ENCODE assay signal across 15 mouse cellular contexts in the genomic region with DNA sequence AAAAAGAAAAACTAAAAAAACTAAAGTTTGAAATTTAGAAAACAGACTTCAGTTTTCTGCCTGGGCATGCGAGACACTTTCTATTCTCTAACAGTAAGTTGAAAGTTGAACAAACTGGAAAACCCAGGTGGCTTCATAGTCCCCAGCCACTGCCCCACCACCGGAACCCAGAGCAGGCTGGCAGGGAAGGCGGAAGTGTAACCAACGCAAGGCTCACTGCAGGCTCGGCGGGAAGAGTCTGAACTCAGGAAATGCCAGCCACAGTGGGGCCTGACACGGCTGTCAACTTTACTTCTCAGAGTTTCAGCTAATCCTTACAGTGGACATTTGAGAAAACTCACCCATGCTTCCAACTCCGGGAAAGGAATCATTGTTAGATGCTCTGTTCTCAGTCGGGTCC.
A peak's percentile ranks its signal among the peaks of the same experiment; 100 is the strongest.
DNase-seq lines count a peak whose midpoint lies in the region; ATAC-seq lines count a peak whose summit lies in the region.
"Had no signal": no experiment of that assay in that cellular context is flagged by ENCODE, and none has a peak within 500 bp of the region (broad histone marks: within the 10 kb centered on the region; RNA-seq: fewer than 3 reads in every experiment).

No protein-coding gene starts in this region.

- H3K9me3 ChIP-seq in heart, embryonic 16.5 days (replicated peaks; ENCODE audit: control insufficient read depth, low read length) = peaks cover 7% of the 10 kb centered on the region
- 0 out of 2 replicates have a peak, but pooled peaks cover 5% of the 10 kb centered on the region for H3K9me3 ChIP-seq in midbrain, embryonic 10.5 days (replicated peaks)
- H3K9me3 ChIP-seq: embryonic facial prominence, embryonic 13.5 days; limb, embryonic 10.5 days had no signal

- H3K4me2 ChIP-seq in heart, embryonic 16.5 days (ENCODE audit: low read depth, low read length) = no peak overlapping the region
- H3K4me2 ChIP-seq: embryonic facial prominence, embryonic 13.5 days; lung, embryonic 14.5 days had no signal

- no peaks in the 10 kb centered on the region for H3K27me3 ChIP-seq in heart, embryonic 16.5 days (ENCODE audit: control insufficient read depth, insufficient read depth, low read length)
- no peaks in the 10 kb centered on the region for H3K27me3 ChIP-seq in midbrain, embryonic 10.5 days (ENCODE audit: low read depth, poor library complexity, severe bottlenecking)
- H3K27me3 ChIP-seq: embryonic facial prominence, embryonic 13.5 days had no signal

- 0 out of 2 replicates have a peak, but pooled peaks have one; percentile 46 for ATAC-seq in heart, embryonic 16.5 days (replicated peaks; ENCODE audit: extremely low read depth, insufficient read depth, low FRiP score)
- peak; percentile 65; the same call in 1 of the 2 replicates for ATAC-seq in megakaryocyte-erythroid progenitor cell, adult 5-6 weeks (replicated peaks; ENCODE audit: low FRiP score, low TSS enrichment, poor library complexity, severe bottlenecking)
- ATAC-seq: forebrain, embryonic 16.5 days; intestine, postnatal 0 days; midbrain, embryonic 16.5 days had no signal

- no peaks in the 10 kb centered on the region for H3K36me3 ChIP-seq in heart, embryonic 16.5 days (ENCODE audit: control insufficient read depth, insufficient read depth)
- no peaks in the 10 kb centered on the region for H3K36me3 ChIP-seq in midbrain, embryonic 10.5 days
- H3K36me3 ChIP-seq: embryonic facial prominence, embryonic 13.5 days; limb, embryonic 10.5 days had no signal

- H3K4me1 ChIP-seq in heart, embryonic 16.5 days (ENCODE audit: control insufficient read depth, insufficient read depth, low read length) = no peaks in the 10 kb centered on the region
- no peaks in the 10 kb centered on the region for H3K4me1 ChIP-seq in midbrain, embryonic 10.5 days

- DNase-seq in heart, adult 8-10 months (ENCODE audit: low spot score) = no peak
- DNase-seq in brain, adult 2 months (ENCODE audit: low read depth, low spot score) = peak; percentile 8
- peak; percentile 65 to 68 for DNase-seq in thymus, postnatal 10 days (ENCODE audit: low spot score in 2 of 2)
- DNase-seq in frontal cortex, postnatal 25 days (ENCODE audit: low spot score in 2 of 2) = no peak
- no peak for DNase-seq in MN1 (ENCODE audit: low spot score)
- DNase-seq in midbrain, embryonic 10.5 days (ENCODE audit: low spot score) = no peak
- DNase-seq: cerebellum, adult 8-10 months; lung, embryonic 14.5 days had no signal

- H3K27ac ChIP-seq in heart, embryonic 16.5 days (ENCODE audit: low read length) = no peak overlapping the region
- no peak overlapping the region for H3K27ac ChIP-seq in midbrain, embryonic 10.5 days (replicated peaks)
- H3K27ac ChIP-seq: limb, embryonic 10.5 days had no signal

- WGBS in heart, embryonic 16.5 days = 76% methylated on average over 9 of the region's 9 CpGs
- 80% methylated on average over 9 of the region's 9 CpGs for WGBS in midbrain, embryonic 10.5 days

- H3K9ac ChIP-seq in heart, embryonic 16.5 days (ENCODE audit: low read length) = no peak overlapping the region
- H3K9ac ChIP-seq: embryonic facial prominence, embryonic 13.5 days; lung, embryonic 14.5 days had no signal

- no peak overlapping the region for H3K4me3 ChIP-seq in heart, embryonic 16.5 days (ENCODE audit: low read length)
- H3K4me3 ChIP-seq in midbrain, embryonic 10.5 days = no peak overlapping the region
- H3K4me3 ChIP-seq: embryonic facial prominence, embryonic 13.5 days; limb, embryonic 10.5 days had no signal

Comparison
In these comparisons a context has a peak if more than half of its experiments do, and no peak if none do; other contexts are left out.
1. DNase-seq: peak in brain, adult 2 months (single experiment) and thymus, postnatal 10 days (2 of 2); none in heart, adult 8-10 months (single experiment), frontal cortex, postnatal 25 days (0 of 2), MN1 (single experiment) and midbrain, embryonic 10.5 days (single experiment).